Mouse (Mus musculus) urinary bladder, adult 18-20 months (tissue): ENCODE data around the gene Pla2g4e.

ENCODE experiments used
- DNase-seq, 2 experiments: peaks; one replicate each; pipeline ENCODE4 v3.0.0; 2022; ENCODE audit warnings: low spot score in 2 of 2, mixed read lengths in 2 of 2

The Pla2g4e gene

DNA sequence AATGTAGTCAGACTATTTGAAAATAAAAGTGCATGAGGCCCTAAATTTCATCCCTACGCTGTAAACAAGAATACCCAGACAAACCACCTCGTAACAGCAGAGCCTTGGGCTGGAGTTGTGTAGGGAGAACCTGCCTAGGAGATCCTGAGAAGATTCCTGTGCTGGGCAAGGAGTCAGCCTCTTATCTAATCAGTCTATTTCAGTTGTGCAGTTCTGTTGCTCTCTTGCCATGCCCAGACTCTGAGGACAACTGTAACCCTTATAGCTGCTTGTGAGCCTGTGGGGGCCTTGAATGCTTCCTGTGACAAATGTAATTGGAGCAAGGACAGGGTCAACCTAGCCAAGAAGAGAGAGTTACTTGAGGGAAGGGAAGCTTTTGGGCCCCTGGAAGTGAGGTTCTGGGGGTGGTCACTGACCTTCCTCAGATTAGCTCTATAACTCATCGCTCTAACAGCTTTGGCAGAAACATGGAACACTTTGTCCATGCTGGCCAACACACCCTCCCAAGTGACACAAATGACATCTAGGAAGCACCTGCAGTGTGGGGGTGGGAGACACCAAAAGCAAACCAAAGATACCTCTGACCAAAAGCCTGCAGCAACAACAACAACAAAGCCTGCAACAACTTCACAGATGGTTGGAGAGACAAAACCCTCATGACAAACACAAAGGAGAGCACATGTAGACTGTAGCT is 9.0 kb downstream of the Pla2g4e start:
- DNase-seq, result no peak

DNA sequence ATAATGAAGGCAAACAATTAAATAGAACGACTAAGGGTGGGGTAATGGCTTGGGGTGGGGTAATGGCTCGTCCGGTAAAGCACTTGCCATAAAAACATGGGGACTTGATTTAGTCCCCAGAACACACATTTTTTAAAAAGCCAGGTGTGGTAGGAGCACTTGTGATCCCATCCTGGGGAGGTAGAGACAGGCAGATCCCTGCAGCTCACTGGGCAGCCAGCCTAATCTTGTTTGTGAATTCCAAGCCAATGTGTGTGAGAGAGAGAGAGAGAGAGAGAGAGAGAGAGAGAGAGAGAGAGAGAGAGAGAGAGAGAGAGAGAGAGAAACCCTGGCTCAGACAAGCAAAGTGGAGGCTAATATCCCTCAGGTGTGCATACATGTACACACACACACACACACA is 9.8 kb downstream of the Pla2g4e start:
- no peak for DNase-seq

DNA sequence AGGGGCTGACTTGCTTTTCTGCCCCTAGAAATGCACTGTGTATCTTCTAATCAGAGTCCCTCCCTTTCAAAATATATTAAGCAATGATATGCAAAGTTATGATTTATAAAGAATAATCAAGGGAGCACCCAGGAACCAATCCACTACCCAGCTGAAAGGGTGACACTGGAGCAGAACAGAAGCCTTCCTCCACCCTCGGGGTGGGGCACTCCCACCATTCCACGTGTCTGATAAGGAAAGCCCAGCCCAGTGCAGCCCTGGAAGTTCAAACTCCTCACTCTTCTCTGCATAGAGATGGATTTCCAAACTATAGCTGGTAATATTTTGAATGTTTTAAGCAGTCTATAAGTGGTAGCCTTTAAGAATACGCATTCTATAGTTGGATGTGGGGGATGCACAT is 13.5 kb downstream of the Pla2g4e start:
- DNase-seq, result no peak

DNA sequence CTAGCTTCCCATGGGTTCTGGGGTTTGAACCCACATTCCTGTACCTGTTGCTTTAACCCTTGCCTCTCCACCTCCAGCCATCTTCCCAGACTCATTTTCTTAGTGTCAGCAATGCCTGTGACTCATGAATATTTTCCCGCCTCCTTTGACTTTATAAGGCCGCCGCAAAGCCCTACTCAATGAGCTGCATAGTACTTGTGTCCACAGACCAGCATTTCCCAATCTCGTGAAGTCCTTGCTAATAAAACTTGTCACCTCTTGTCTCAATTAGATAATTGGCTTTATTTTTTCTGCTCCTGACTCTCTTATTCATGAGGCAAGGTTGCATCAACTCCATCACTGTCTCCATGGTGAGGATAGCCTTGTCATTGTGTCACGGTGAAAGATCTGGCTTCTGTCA is 30.5 kb downstream of the Pla2g4e start:
- no peak for DNase-seq

DNA sequence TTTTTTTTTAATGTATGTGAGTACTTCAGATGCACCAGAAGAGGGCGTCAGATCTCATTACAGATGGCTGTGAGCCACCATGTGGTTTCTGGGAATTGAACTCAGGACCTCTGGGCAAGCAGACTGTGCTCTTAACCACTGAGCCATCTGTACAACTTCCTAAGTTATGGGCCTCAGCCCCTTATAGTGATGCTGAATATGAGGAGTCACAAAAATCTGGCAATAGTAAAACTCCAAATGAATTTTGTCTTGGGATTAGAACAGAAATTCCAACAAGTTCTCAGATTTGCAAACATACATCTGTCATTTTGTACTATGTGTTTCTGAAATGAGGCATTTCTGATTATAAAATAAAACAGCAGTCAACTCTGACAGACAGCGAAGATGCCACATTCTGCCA is 33.7 kb downstream of the Pla2g4e start:
- DNase-seq, result no peak

DNA sequence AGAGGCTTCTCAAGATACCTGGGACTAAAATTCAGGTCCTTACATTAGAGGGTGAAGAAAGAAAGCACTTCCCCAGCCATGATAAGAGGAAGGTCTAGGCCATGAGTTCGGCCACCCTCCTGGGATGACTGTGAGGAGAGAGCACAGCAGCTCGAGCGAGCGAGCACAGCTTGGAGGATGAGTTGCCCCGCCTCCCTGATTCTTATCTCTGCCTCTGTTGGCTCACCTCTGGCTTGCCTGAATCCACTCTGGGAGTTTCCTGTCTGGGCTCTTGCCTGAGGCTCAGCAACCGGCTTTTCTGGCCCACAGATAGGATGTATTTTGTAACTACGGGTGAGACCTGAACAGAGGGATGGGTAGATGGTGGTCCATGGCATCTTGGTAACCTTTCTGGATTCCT is 37.2 kb downstream of the Pla2g4e start:
- no peak for DNase-seq

DNA sequence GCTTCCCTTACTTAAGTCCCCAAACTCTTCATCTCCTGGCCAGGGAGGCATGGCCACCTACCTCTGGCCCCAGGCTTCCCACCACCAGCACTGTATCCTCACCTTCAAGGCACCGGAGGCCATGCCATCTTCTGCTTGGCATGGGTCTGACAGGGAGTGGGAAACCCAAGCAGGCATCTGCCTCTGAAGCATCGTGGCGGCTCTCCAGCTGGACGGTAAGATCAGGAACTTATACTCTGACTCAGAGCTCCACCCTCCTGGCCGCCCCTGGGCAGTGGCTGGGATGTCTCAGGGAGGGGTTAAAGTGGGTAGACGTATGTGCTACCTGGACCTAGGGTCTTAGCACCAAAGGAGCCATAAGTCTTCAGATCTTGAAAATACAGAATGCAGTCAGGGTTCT is 38.1 kb downstream of the Pla2g4e start:
- DNase-seq, result no peak

DNA sequence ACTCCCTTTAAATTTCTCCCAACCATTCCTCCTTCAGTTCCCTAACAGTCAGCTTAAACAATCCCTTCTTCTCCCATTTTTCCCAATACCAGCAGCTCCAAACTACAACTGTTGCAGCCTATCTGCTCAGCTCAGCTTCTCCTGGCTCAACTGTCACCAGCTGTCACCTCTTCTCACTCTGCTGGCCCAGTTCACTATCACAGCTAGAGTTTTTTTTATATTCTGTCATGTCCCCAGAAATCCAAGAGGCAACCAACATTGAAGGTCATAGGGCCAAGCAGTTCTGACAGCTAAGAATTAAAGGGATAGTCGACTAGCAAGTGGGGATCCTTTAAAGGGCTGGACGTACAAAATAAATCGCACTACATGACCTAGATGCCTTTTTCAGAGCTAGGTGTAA is 41.4 kb downstream of the Pla2g4e start:
- no peak for DNase-seq

DNA sequence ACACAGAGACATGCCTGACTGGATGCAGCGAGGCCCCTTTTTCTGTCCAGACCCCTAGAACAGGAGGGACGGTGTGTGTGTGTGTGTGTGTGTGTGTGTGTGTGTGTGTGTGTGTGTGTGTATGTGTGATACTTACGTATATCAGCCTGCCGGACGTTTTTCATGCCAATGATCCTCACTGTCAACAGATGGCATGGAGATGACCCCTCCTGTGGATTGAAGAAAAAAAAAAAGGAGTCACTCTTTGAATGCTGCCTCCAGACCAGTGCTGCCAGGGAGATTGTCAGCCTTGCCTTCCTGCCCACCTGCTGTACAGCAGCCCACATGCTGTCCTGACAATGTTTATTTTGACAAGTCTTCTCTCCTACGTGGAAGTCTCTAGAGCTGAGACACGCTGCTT is 45.1 kb downstream of the Pla2g4e start:
- DNase-seq, result no peak

DNA sequence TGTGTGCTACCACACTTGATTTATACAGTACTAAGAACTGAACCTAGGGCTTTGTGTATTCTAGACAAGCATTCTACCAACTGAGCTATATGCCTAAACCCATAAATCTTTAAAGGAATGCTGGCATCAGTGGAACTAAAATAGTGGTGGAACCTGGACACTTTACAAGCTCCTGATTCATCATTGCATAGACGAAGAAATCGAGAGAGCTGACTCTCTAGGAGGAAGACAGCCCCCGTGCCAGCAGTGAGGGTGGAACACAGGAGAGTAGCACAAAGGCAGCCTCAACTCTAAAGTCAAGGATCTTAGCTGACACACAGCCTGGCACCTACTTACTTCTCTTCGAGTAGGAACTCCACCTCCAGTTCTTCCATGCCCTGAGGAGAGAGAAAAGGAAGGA is 57.0 kb downstream of the Pla2g4e start:
- no peak for DNase-seq

DNA sequence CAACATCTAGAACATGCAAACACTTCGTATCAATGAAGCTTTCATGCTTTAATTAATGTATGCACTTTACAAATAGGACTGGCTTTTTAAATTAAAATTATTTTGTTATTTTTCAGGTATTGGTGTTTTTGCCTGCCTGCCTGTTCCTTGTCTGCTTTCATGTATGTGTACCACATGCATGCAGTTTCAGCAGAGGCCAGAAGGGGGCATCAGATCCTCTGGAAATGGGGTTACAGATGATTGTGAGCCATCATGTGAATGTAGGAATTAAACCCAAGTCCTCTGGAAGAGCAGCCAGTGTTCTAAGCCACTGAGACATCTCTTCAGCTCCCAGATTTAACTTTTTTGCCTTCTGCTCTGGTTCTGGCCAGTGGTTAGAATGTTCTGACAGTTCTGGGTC is 57.6 kb downstream of the Pla2g4e start:
- no peak for DNase-seq

DNA sequence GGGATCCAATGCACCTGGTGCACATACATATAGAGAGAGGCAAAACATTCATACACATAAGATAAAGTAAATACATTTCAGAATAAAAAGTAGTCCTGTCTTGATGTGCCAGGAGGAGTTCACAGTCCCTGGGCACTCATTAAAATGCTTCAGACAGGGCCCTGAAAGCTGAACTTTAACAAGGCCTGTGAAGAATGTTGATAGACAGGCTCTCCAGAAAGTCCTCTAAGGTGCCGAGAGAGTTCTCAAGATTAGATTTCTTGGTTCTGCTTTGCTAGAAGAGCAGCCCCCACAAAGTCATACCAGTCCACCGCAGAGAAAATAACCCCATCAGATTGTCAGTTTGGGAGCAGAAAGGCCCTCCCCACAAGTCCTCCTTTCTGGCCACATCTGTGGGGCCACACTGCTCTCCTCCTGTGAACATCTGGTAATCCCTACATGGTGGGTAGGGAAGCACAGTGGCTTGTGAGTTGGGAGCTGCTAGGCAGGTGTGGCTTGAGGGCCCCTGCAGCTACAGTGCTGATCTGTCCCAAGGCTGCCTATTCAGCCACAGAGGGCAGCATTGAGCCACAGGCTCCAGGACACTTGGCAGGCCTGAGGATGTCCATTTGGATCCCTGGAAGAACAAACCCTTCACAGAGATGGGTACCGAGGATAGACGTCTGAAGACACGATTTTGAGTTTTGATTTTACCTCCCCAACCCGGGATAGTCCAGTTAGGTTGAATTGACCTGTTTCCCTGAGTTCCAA is 59.4 kb downstream of the Pla2g4e start:
- no peak for DNase-seq

DNA sequence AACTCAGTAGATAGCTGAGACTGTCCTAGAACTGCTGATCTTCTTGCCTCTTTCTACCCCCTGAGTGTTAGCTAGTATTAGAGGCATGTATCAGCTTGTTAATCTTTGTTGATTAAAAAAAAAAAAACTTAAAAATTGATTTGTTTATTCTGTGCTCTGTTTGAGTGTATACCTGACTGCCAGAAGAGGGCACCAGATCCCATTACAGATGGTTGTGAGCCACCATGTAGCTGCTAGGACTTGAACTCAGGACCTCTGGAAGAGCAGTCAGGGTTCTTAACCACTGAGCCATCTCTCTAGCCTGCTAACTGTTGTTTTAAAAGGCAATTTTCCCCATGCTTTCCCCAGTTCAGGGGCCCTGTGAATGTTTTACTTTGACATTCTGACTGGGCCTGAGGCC is 66.2 kb downstream of the Pla2g4e start:
- DNase-seq, result no peak

DNA sequence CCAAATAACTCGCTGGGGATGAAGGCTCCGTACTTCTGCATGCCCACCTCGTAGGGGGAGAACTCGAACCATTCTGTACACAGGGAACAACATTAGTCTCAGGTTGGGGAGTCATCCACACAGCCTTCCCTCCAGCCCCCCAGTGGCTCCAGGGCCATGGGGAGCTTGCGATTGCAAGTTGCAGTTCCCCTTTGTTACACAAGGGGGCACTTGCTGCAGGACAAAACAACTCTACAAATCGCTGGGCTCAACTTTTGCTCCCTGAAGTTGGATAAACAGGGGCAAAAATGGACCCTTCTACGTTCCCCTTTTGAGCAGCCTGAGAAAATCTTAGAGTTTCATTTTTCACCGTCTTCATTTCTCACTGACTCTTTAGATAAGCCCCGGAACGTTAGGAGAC is 71.4 kb downstream of the Pla2g4e start:
- no peak for DNase-seq

DNA sequence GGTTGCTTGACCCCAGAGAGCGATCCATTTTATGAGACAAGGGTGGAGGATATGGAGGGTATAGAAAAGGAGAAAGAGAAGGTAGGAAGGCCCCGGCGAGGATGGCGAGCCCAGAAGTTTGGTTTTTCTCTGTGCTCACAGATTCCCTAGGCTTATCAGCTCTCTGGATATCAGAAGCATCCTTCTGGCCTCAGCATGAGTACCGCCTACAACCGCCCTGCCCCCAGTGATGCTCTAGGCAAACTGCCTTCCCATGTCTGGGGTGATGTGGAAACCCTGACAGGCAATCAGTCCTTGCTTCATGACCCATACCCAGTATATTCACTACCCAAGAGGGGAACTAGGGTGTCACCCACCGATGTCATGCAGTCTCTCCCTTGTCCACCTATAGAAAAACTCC is 73.8 kb downstream of the Pla2g4e start:
- no peak for DNase-seq

DNA sequence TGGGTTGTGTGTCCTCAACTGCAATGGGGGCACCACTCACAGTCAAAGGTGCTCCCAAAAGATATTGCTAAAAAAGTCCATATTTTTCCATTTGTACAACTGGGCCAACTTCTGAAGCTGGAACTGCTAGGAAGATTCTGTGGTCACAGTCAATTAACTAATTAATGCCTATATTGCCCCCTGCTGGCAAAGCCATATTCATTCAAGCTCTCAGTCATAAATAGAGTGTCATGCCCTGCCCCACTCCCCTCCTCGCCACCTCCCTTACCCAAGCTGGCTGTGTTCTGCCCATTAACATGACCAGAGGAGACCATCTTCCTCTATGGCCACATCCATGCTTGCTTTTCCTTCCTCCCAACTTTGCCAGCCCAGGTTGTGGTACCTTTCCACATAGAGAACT is 74.4 kb downstream of the Pla2g4e start:
- DNase-seq, result peak in 1 of 2 experiments; percentile 15

DNA sequence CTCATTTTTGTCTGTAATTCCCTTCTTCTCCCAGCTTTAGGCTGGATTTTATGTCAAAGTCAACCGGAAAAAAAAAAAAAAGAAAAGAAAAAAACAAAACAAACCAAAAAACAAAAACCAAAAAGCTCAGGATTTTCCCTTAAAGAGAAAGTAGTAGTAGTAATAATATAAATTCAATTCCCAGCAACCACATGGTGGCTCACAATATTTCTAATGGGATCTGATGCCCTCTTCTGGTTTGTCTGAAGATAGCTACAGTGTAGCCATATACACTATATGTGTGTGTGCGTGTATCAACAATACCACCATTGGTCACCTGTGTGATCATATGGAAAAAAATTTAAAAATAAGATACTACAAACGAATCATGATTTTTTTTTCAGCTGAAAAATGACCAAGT is 75.8 kb downstream of the Pla2g4e start:
- no peak for DNase-seq

DNA sequence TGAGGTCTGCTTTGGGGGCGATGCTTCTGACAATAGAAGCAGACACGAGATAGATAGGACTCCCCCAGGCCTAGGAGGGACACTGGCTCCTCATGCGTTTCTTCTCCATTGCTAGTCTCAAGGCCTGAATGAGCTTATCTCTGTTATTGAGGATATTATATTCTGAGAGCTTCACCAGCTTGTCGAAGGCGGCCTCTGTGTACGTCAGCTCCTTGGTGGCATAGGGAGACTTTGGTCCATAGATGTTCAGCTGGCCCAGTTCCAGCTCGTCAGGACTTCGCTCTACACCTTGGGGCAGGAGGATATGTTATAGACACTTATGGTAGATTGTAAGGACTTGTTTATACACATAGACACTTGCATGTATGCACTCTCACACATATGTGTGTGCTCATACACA is 77.4 kb downstream of the Pla2g4e start:
- no peak for DNase-seq

DNA sequence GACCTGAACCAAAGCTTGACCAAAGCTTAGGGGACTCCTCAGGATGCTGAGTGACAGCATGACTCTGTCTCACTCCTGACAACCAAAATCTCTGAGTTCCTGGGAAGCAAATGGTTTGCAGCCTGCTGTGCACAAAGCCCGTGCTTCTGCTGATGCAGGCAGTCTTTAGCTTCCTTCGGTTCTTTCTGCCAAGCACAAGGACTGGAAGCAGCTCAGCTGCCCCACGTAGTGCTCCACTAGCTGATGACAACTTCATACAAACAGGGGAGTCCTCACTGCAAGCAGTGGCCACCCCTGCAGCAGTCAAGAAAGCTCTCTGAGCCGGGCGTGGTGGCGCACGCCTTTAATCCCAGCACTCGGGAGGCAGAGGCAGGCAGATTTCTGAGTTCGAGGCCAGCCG is 79.7 kb downstream of the Pla2g4e start:
- no peak for DNase-seq

DNA sequence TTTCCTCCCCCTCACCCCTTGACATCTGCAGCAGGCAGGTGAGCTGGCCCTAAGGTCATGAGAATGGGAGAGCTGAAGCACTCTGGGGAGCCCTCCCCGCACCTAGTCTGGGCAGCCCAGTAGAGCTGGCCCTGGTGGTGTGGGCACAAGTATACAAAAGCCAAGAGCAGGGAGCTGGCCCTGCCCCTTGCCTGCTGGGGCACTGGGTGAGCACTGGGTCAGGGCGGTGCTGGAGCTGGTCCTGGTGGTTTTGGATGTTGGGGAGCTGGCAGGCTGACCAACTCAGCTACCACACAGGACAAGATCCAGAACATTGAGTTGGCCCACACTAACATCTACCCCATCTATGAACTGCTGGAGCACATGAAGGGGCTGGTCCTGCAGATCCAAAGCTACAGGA is 85.7 kb downstream of the Pla2g4e start:
- no peak for DNase-seq

DNA sequence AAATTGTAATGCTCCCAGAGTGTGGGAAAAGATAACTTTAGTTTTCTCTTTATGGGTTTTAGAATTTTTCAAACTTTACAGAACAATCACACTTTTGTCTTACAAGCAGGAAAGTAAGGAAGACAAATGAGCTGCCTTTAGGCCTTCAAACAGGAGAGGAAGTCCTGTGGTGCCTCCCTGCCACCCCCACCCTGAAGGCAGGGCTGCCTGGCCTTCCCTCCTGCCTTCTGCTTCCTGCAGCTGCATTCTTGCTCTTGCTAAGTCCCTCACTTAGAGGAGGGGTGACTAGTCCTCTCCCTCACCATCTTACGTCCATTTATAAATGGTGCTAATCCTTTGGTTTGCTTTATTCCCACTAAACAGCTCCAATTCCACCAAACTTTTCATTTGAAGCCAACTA is 86.3 kb downstream of the Pla2g4e start:
- no peak for DNase-seq

DNA sequence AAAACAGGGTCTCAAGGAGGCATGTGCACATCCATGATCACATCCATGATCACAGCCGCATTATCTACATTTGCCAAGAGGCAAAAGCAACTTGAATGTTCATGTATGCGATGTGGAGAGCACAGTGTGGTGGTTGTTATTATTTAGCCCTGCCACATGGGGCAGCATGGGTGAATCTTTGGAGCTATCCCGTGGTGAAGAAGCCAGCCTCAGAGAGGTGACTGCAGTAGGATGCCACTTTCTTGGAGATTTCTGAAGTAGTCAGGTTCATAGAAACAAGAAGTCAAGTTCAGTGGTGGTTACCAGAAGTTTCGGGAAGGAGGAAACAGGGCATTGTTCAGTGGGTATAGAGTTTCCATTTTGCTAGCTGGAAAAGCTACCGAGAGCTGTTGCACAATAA is 87.1 kb downstream of the Pla2g4e start:
- DNase-seq, result no peak

DNA sequence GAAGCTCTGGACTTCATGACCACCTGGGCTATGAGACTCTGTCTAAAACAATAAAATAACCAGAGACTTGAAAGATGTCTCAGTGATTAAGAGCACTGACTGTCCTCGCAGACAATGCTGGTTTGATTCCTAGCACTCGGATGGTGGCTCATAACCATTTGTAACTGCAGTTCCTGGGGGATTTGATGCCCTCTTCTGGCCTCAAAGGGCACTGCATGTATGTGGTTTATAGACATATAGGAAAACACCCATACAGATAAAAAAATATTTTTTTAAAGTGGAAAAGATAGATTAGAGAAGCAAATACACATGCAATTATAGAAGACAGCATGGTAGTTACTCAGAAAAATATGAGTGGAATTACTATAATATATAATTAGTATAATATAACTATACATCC is 87.5 kb downstream of the Pla2g4e start:
- DNase-seq, result no peak
